Mouse (Mus musculus): Measurements from ENCODE around the gene Lrrc26. TPM values are rescaled to one million over a fixed set of nuclear protein-coding genes. Genes with fewer than 3 reads are reported as not detected.

The Lrrc26 gene
- polyA plus RNA-seq, 1 experiment from 2014 or later, result 5.1 TPM

DNA sequence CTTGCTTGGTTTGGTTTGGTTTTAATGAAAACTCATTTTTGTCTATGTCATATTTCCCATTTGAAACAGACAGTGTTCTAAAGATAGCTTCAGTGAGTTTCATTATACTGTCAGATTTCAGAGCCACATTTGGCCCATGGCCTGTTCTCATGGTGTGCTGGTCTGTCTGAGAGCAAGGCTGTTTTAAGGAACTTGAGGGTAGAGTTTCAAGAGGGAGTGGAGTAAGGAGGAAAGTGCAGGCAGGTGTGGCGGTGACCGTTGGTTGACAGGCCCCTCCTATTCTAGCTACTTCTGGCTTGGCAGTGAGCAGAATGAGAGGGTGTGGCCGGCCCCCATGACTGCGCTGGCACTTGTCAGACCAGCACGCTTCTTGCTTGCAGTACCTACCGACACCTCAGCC lies 48.6 kb downstream of the Lrrc26 start:
- Histone ChIP-seq H3K36me3 (ENCODE audit: control insufficient read depth, insufficient read depth, low read length) (peaks cover 86% of the 10 kb centered on the region), H3K27ac (replicated peaks; ENCODE audit: low read depth, low read length) (no peak overlapping the region), H3K4me2 (ENCODE audit: low read depth, low read length) (no peak overlapping the region), H3K9me3 (ENCODE audit: control insufficient read depth, low read length) (no peaks in the 10 kb centered on the region), H3K9ac (ENCODE audit: low read depth, low read length) (no peak overlapping the region), H3K4me3 (ENCODE audit: low read depth, low read length) (no peak overlapping the region), H3K27me3 (replicated peaks; ENCODE audit: control insufficient read depth, insufficient read depth, low read length) (no peaks in the 10 kb centered on the region), H3K4me1 (ENCODE audit: control insufficient read depth, insufficient read depth, low read length) (peaks cover 5% of the 10 kb centered on the region)
- WGBS, result 95% methylated on average over 6 of the region's 6 CpGs
- DNase-seq (ENCODE audit: low spot score) (no peak), ATAC-seq (ENCODE audit: low read depth) (no peak)

Other genes with a start within 250 kb of the Lrrc26 start
- 55.5 and 56.2 TPM in 2 replicates for gene Nsmf, start 235.6 kb upstream of the Lrrc26 start, polyA plus RNA-seq (2014; fragmentation: Nextera tagmentation; extraction: Ambion mirVana)
- gene Entpd8, start 209.6 kb upstream of the Lrrc26 start, polyA plus RNA-seq (2014; fragmentation: Nextera tagmentation; extraction: Ambion mirVana), result 0.22 TPM in 1 of 2 replicates, not detected in the other
- 0.38 and 0.71 TPM in 2 replicates for gene Noxa1, start 194.8 kb upstream of the Lrrc26 start, polyA plus RNA-seq (2014; fragmentation: Nextera tagmentation; extraction: Ambion mirVana)
- 16.5 and 20.9 TPM in 2 replicates for gene Nrarp, start 109.2 kb upstream of the Lrrc26 start, polyA plus RNA-seq (2014; fragmentation: Nextera tagmentation; extraction: Ambion mirVana)
- gene Tor4a, start 93.0 kb upstream of the Lrrc26 start, polyA plus RNA-seq (2014; fragmentation: Nextera tagmentation; extraction: Ambion mirVana), result 7.5 and 7.8 TPM in 2 replicates
- gene Nelfb, start 78.4 kb upstream of the Lrrc26 start, polyA plus RNA-seq (2014; fragmentation: Nextera tagmentation; extraction: Ambion mirVana), result 76.8 and 94.4 TPM in 2 replicates
- gene Stpg3, start 75.3 kb upstream of the Lrrc26 start, polyA plus RNA-seq (2014; fragmentation: Nextera tagmentation; extraction: Ambion mirVana), result not detected in 2 replicates
- not detected in 2 replicates for gene Fam166a, start 71.2 kb upstream of the Lrrc26 start, polyA plus RNA-seq (2014; fragmentation: Nextera tagmentation; extraction: Ambion mirVana)
- gene Tubb4b, start 65.2 kb upstream of the Lrrc26 start, polyA plus RNA-seq (2014; fragmentation: Nextera tagmentation; extraction: Ambion mirVana), result 429 and 461 TPM in 2 replicates
- not detected in 2 replicates for gene Slc34a3, start 55.6 kb upstream of the Lrrc26 start, polyA plus RNA-seq (2014; fragmentation: Nextera tagmentation; extraction: Ambion mirVana)
- not detected in 2 replicates for gene Rnf224, start 53.1 kb upstream of the Lrrc26 start, polyA plus RNA-seq (2014; fragmentation: Nextera tagmentation; extraction: Ambion mirVana)
- 11.8 and 16.3 TPM in 2 replicates for gene Rnf208, start 47.7 kb upstream of the Lrrc26 start, polyA plus RNA-seq (2014; fragmentation: Nextera tagmentation; extraction: Ambion mirVana)
- 3.2 and 10.2 TPM in 2 replicates for gene Cysrt1, start 47.5 kb upstream of the Lrrc26 start, polyA plus RNA-seq (2014; fragmentation: Nextera tagmentation; extraction: Ambion mirVana)
- 4.5 and 6.1 TPM in 2 replicates for gene AL732309.1, start 43.1 kb upstream of the Lrrc26 start, polyA plus RNA-seq (2014; fragmentation: Nextera tagmentation; extraction: Ambion mirVana)
- 16.1 and 16.6 TPM in 2 replicates for gene Tmem203, start 34.5 kb upstream of the Lrrc26 start, polyA plus RNA-seq (2014; fragmentation: Nextera tagmentation; extraction: Ambion mirVana)
- 4.6 and 5.1 TPM in 2 replicates for gene Tprn, start 27.3 kb upstream of the Lrrc26 start, polyA plus RNA-seq (2014; fragmentation: Nextera tagmentation; extraction: Ambion mirVana)
- 227 and 240 TPM in 2 replicates for gene Ssna1, start 17.5 kb upstream of the Lrrc26 start, polyA plus RNA-seq (2014; fragmentation: Nextera tagmentation; extraction: Ambion mirVana)
- gene Anapc2, start 17.4 kb upstream of the Lrrc26 start, polyA plus RNA-seq (2014; fragmentation: Nextera tagmentation; extraction: Ambion mirVana), result 104 and 113 TPM in 2 replicates
- not detected in 2 replicates for gene Tmem210, start 1.8 kb upstream of the Lrrc26 start, polyA plus RNA-seq (2014; fragmentation: Nextera tagmentation; extraction: Ambion mirVana)
- 1.7 and 1.8 TPM in 2 replicates for gene Grin1, start 29.3 kb downstream of the Lrrc26 start, polyA plus RNA-seq (2014; fragmentation: Nextera tagmentation; extraction: Ambion mirVana)
- gene Man1b1, start 42.4 kb downstream of the Lrrc26 start, polyA plus RNA-seq (2014; fragmentation: Nextera tagmentation; extraction: Ambion mirVana), result 74.7 and 75.0 TPM in 2 replicates
- gene Dpp7, start 66.4 kb downstream of the Lrrc26 start, polyA plus RNA-seq (2014; fragmentation: Nextera tagmentation; extraction: Ambion mirVana), result 19.7 and 23.8 TPM in 2 replicates
- gene Uap1l1, start 75.8 kb downstream of the Lrrc26 start, polyA plus RNA-seq (2014; fragmentation: Nextera tagmentation; extraction: Ambion mirVana), result 20.8 and 20.9 TPM in 2 replicates
- 21.4 and 29.3 TPM in 2 replicates for gene Sapcd2, start 82.4 kb downstream of the Lrrc26 start, polyA plus RNA-seq (2014; fragmentation: Nextera tagmentation; extraction: Ambion mirVana)
- gene Entpd2, start 106.0 kb downstream of the Lrrc26 start, polyA plus RNA-seq (2014; fragmentation: Nextera tagmentation; extraction: Ambion mirVana), result 11.3 and 12.9 TPM in 2 replicates
- 75.1 TPM in 2 replicates for gene Npdc1, start 109.4 kb downstream of the Lrrc26 start, polyA plus RNA-seq (2014; fragmentation: Nextera tagmentation; extraction: Ambion mirVana)
- gene Fut7, start 133.4 kb downstream of the Lrrc26 start, polyA plus RNA-seq (2014; fragmentation: Nextera tagmentation; extraction: Ambion mirVana), result 0.10 and 0.11 TPM in 2 replicates
- gene Abca2, start 138.8 kb downstream of the Lrrc26 start, polyA plus RNA-seq (2014; fragmentation: Nextera tagmentation; extraction: Ambion mirVana), result 6.4 and 6.9 TPM in 2 replicates
- 11.2 and 22.7 TPM in 2 replicates for gene Clic3, start 166.9 kb downstream of the Lrrc26 start, polyA plus RNA-seq (2014; fragmentation: Nextera tagmentation; extraction: Ambion mirVana)
- gene Paxx, start 171.2 kb downstream of the Lrrc26 start, polyA plus RNA-seq (2014; fragmentation: Nextera tagmentation; extraction: Ambion mirVana), result 39.3 and 41.7 TPM in 2 replicates
- gene Ptgds, start 180.1 kb downstream of the Lrrc26 start, polyA plus RNA-seq (2014; fragmentation: Nextera tagmentation; extraction: Ambion mirVana), result 156 and 191 TPM in 2 replicates
- gene Lcn12, start 204.0 kb downstream of the Lrrc26 start, polyA plus RNA-seq (2014; fragmentation: Nextera tagmentation; extraction: Ambion mirVana), result not detected in 2 replicates
- gene Fbxw5, start 210.8 kb downstream of the Lrrc26 start, polyA plus RNA-seq (2014; fragmentation: Nextera tagmentation; extraction: Ambion mirVana), result 56.9 and 73.6 TPM in 2 replicates
- gene C8g, start 211.8 kb downstream of the Lrrc26 start, polyA plus RNA-seq (2014; fragmentation: Nextera tagmentation; extraction: Ambion mirVana), result 5.0 and 5.1 TPM in 2 replicates